Mouse (Mus musculus): Measurements from ENCODE around the gene Stn1. TPM values are rescaled to one million over a fixed set of nuclear protein-coding genes. Genes with fewer than 3 reads are reported as not detected.

The Stn1 gene
- polyA plus RNA-seq, 2 experiments from 2014 or later = 29.5 to 38.1 TPM

DNA sequence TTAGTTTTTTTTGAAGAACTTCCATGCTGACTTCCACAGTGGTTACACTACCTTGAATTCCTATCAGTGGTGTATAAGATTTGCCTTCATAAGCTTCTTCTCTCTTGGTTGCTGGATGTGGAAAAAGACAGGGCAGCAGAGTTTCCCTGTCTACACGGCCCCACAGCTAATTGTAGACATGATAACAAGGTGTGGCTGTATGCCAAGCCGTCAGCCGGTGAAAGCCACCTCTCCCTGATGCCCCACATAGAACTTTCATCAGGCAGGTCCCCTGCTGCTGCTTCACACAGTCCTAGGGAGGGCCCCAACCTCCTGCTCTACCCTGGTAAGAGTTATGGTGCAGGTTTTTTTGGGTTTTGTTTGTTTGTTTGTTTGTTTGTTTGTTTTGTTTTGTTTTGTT is 68.6 kb downstream of the Stn1 start:
- ATAC-seq = no peak

DNA sequence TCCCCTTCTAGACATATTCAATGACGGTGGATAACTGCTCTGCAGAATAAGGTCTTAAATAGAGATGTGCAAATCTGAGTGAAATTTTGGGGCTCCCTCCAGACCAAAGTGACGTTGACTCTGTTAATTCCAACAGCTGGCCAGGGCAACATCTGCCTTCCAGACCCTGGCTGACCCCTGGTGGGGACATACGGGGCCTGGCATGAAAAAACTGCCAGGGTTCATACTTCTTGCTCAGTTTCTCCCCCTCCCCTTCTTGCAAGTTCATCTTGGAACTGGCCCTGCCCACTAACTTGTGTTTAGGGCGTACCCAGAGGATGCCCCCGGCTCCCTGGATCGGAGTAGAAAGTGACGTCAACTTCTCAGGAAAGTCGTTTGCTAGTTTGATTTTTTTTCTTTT is 70.5 kb downstream of the Stn1 start:
- no peak for ATAC-seq

DNA sequence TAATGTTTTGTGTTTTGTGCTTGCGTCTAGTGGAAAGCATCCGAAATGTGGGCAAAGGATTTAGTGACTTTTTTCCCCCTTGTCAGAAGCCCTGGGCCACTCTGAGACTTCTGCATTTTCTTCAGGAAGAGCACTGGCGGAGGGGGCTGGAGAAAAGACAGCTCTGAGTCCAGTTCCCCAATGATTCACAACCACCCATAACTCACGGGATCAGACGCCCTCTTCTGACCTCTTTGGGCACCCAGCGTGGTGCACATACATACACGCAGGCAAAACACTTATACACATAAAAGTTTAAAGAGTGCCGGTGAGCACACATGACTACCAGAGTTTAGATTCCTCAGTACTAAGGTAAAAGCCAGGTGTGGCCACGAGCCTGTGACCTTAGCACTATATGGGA is 71.8 kb downstream of the Stn1 start:
- ATAC-seq = no peak

DNA sequence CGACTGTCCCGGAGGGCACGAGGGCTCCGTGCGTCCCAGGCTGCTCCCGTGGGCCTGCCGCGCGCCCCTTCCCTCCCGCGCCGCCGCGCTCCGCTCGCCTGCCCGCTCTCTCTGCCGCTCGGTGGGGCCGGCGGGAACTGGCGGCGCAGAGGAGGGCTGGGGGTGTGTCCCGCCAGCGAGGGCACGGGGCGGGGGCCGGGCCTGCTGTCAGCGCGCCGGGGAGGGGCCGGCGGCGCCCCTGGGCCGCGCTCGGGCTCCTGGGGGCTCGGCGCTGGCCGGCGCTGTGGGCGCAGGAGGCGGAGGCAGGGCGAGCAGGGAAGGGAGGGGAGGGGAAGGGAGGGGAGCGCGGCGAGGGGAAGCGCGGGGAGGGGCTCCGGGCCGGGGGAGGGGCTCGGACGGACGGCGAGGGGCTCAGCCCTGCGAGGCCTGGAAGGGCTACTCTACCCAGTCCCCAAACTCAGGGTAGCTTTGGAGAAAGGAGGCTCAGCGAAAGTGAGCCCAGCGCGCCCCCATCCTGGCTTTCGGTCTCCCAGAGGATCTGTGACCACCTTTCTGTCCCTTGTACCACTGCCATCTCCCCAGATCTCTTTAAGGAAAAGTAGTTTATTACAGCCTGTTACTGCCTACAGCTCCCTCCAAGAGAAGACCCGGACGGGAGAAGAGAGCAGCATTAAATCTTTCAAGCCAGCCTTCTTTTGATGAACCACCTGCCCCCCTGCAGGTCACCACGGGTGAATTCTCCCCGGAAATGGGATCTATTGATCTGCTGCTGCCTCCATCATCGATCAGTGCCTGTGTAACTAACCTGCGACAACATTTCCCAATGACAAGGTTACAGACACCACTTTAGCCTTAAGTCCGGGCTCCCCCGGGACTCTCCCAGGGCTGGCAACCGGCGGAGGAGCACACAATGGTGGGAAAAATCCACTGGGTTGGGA is 72.7 kb downstream of the Stn1 start, which contains the start of gene Sh3pxd2a:
Gene Sh3pxd2a (minus strand): TSS at position 98 of the 938 bp plus-strand sequence.
- ATAC-seq = peak; percentile 51

DNA sequence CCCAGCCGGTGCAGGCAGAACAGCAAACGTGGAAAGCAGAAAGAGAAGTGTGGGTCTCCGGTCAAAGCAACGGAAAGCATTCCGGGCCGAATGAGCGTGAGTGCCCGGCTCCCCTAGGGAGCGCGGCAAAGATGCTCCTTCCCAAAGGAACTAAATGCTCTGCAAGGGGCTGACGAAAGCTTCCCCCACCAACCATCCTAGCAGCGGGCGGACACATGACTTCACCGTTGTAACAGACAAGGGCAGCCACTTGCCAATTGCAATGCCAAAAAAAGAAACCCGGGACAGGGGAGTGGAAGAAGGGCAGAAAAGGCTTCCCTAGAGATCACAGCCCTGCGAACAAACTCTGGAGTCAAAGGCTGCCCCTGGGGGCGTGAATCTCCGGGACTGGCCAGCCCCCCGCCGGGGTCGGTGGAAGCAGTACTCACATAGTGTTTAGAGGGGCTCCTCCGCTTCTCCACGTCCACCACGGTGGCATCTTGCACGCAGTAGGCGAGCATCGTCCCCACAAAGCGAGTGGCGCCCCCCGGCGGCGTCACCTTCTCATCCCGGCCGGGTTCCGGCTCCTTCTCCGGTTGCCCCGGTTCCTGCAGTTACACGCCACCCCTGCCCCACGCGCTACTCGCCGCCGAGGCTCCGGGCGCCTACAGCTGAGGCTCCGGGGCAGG is 73.5 kb downstream of the Stn1 start:
- ATAC-seq = peak; percentile 79

DNA sequence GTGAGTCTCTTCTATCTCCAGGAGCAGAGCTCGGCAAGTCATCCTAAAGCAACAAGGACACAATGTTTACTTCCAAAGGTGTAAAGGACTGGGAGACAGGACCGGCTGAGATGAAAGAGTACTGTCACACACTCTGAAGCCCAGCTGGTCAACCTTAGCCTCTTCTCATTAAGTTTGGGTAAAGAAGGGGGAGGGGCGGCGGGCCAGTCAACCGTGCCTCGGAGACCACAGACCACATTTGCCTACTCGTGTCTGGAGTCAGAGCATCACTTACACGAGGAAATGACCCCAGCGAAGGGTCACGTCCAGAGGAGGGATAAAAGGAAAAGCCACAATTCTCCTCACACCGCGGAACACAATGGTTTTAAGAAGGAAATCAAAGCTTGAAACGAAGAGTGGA is 74.1 kb downstream of the Stn1 start:
- no peak for ATAC-seq

DNA sequence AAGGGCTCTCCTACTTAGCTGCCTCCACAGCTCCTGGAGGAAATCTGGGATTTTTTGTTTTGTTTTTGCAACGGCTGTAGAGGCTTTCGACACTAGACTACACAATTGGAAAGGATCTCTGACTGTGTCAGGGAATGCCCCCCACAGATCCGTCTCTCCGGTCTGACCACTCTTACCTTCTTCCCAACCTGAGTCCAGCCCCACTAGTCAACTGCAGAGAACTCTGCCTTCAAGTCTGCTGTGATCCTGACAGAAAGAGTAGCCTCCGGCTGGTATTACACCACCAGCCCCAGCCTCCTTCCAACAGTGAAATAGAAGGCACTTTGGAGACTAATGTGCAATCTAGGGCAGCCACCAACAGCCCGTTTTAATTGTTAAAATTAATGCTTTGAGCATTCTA is 74.6 kb downstream of the Stn1 start:
- no peak for ATAC-seq

DNA sequence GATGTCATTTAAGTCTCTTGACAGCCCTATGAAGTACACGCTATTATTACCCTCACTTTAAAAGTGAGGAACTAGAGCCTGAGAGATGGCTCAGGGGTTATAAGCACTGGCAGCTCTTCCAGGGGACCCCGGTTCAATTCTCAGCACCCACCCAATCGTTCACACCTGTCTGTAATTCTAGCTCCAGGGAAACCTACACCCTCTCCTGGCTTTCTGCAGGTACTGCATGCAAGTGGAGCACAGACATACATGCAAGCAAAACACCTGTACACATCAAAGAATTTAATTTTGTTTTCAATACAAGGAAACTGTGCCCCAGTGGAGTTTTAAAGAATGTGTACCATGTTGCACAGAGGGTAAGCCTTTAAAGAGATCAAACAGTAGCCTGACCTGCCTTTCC is 75.5 kb downstream of the Stn1 start:
- ATAC-seq = no peak

DNA sequence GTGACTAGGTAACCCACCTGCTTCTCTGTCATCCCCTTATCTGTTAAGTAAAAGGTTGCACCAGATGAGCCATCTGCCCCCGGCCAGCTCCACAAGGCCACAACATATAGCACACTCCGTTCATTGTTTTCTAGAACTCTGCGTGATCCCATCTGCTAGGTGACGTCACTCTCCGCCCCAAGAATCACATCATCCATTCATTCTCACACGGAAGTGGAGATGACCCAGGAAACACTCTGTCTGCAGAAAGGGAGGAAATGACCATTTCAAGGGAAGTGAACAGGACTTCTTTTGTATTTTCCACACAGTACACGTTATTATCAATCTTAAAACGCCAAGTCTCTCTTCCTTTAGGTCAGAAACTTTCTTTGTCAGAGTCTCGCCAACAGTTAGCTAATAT is 75.9 kb downstream of the Stn1 start:
- no peak for ATAC-seq

DNA sequence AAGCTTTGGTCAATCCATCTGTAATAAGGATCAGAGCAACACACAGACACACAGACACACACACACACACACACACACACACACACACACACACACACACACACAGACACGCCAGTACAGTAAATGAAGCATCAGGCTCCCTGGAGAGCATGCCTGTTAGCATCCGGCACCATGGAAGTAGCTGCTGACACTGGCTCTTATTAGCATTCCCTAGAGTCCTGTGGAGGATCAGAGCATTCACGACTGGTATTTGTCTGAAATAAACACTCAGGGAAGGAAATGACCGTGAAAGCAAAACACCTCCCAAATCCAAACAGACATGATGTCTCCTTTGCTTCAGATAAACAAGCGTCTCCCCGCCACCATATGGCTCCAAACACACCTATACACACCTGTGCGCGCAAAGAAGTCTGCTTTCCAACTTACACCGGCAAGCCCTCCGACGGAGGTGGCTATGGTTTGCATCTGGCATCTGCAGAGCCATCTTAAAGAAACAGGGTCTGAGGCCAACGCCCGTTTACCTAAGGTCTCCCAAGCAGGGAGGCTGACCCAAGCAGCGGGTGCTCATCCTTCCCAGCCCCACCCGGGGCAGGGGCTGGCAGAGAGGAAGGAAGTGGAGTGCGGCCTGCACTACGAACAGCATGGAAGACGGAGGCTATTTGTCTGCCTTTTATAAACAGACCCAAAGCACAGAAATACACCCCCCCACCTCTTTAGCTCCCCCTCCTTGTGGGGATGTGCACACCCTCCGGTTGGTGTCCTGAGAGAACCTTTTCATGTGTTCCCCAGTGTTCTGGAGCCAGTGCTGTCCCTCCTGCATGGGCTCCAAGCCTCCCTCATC is 77.0 kb downstream of the Stn1 start:
- ATAC-seq = no peak

DNA sequence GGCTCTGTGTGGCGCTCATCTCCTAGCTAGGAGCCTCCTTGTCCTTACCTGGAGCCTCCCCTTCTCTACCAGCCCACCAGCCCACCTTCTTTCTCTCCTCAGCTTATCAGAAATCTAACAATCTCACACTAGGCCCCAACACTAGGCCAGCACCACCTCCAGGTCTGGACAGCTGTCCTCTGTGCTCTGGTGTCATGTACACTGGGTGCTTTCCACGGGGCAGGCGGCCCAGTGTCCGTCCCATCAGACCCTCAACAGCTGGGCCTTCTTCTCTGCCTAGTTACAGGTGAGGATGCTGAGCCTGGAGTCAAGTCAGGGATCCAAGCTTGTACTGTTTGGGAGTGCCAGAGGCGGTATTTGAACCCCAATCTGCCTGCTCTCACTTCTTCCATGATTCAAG is 78.1 kb downstream of the Stn1 start:
- no peak for ATAC-seq

DNA sequence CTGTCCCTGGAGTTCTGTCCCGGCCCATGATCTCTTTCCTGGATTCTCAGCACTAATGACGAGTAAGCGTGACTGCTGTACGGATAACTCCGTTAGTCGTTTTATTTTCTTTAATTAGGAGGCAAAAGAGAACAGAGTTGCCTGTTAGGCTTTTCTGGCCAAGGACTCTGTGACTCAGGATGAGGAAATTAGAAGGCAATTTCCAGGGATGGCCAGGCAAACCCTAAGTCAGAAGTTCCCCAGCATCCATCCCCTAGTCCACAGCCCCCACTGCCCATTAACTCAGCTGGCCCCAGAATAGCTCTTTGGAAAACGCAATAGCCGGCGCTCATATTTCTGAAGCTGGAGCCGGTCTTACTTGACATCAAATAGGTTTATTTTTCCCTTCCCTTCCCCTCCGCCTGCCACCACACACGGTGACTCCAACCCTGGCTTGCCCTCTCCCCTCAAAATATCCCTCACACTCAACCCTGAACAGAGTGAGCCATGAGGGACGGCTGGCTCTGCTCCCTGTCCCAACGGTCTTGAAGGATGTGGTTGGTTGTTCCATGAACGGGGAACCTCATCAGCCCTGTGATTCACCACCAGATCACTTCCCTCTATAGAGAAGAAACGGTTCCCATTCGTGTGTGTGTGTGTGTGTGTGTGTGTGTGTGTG is 78.7 kb downstream of the Stn1 start:
- ATAC-seq = no peak

DNA sequence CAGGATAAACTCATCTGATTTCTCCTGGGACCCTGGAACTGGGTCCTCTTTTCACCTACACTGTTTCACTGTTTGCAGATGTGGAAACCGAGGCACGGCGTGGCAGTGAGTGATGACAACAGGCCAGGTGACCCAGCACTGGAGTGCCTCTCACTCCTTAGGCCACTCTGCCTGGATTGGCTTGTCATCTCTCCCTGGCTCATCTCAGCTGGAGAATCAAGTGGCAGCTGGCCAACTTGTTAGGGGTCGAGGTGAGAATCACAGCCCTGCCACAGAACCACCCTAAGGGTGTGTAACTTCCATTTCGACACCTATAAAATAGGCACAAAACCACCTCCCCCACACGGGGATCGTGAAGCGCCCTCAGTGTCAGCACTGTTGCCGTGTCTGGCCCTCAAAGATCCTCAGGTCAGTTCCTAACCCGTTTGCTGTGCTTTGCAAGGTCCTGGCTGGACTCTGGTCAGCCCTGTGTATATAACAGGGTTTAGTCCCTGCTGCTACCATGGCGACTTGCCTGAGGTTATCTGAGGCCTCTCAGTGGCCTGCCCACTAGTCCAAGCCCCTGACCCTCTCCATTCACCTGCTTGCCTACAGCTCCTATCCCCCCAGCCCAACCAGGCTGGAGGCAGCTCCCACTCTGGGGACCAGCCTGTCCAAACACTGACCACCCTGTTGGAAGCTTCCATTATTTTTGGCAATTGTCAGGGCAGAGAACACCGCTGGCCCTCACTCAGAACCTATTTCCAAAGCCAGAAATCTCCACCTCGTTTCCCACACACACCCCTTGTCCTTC is 79.4 kb downstream of the Stn1 start:
- no peak for ATAC-seq

DNA sequence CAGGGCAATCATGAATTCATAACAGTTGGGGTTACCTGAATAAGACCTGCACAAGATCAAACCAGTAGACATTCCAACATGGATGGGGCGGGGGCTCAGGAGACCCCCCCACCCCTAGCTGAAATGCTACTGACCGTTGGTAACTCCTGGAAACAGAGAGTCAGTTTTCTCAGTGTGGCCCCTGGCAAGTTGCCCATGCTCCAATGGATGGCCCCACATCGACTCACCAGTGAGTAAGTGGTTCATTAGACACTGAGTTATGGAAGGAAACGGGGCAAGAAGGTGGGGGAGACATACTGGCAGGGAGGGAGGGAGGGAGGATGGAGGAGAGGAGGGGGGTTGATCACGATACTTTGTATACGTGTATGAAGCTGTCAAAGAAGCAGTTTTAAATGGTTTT is 81.3 kb downstream of the Stn1 start:
- ATAC-seq = no peak

DNA sequence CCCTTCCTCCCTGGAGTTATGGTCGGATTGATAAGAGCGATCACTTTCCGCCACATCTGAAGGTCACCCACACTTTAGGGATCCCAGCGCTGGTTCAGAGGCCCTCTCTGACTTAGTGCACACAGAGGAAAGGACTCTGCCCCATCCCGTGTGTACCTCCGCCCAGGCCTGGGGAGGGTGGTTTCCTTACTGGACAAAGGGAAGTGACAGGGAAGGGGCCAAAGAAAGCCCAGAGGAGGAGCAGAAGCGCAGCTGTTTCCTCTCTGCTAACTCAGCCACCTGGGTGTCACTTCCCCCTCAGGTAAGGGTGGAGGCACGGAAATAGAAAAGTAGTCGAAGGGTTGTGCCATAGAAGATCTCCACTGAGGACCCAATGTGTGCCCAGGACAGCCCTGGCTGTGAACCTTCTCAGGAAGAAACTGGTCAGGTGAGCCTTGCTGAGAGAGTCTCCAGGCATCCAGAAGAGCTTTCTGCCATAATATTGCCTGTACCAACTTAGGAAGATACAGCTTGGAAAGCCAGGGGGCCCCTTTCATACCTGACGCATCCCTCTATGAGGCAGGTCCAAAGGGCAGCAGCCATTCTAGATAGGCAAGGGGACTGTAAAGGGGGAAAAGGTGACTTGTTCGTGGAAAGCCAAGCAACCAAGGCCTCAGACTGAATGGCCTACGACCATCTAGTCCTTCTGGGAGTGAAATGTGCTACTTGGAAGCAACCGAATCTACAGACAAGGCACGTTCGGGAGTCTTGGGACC is 82.1 kb downstream of the Stn1 start:
- ATAC-seq = no peak

DNA sequence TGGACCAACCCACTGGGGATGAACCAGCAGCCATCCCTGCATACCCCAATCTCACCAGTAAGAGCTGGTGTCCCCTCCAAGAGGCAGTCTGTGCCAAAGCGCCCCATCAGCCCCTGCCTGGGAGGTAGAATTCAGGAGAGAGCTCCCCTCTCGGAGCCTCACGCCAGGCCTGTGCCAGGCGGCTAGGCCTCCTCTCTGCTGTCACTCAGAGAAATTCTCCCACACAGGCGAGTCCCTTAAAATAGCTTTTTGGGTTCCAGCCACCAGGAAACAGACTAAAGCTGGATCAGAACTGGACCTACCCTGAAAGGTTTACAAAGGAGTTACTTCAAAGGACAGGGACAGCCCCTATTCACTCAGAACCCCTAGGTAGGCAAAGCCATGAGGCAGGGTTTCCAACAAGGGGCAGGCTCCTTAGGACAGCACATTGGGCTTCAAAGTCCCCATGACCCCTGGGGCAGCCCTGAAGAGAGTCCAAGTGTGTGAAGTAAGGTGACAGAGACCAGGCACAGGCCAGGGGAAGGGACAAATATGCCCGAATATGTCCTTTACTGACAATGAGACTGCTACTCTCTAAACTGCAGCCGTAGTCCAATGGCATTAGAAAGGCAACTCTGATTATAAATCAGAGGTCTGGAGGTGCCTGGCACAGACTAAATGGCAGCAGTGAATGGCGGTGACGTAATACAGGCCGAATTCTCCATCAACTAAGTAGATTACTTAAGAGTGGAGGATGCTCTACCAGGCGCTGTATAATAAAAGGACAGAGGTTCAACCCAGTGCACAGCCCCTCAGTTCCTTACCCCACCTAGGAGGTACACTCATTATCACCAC is 82.9 kb downstream of the Stn1 start:
- no peak for ATAC-seq

DNA sequence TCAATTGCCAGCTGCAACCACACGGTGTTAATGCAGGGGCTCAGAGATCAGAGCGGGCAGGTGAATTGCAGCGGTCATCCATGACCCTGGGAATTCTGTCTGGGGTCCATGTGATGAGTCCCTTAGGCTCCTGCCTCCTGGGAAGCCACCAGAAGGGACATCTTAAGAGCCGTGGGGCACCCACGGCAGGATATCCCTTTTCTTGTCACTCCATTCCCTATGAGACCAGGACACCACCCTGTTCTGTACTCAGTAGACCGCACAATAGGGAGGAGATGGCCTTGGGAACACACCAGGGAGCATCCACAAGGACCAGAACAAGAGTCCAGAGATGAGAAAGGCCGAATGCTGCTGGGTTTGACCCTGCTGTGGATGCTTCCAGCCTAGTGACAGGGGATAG is 84.0 kb downstream of the Stn1 start:
- no peak for ATAC-seq

DNA sequence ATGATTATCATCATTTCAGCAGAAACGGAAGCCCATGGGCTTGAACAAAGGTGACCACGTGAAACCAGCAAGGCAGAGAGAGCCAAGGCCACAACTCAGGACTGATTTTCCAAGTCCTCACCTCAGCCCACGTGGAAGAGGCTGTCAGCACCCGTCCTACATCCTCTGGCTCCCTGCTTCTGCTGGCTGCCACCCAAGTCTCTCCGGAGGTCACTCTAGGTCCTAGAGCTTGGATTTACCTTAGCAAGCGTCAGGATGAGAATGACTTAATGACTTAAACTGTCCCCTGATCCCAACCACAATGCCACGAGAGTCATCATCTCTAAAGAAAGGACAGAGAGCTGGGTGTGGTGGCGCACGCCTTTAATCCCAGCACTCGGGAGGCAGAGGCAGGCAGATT is 84.6 kb downstream of the Stn1 start:
- no peak for ATAC-seq

DNA sequence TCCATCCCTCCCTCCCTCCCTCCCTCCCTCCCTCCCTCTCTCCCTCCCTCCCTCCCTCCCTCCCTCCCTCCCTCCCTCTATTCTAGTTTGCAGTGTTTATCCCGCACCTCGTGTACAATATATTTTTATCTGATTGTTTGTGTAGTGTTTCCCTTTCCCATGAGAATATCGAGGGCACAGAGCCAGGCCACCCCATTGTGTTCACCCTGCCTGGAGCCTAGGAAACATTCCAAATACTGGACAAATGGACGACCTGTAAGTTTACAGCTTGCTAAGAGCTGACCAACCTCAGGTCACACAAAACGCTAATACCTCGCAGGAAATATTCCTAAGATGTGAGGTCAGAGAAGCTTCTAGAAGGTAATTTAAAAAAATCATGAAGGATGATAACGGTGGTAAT is 85.1 kb downstream of the Stn1 start:
- no peak for ATAC-seq
